Mouse (Mus musculus): ENCODE measurements around the gene Mog.
"Not testable (repeated sequence)": the region's sequence is repeated elsewhere in the genome, so short reads cannot be mapped to it uniquely, and the experiment has no call there.

Mog gene

GRCm38 (mm10) chr17:37045611-37046311 lies 22.6 kb upstream of the Mog start, which contains the start of gene Gabbr1:
TSS of gene Gabbr1 (plus strand) at chr17:37045966.
- DNase-seq (ENCODE audit: low spot score in 2 of 2) = peak; percentile 71 to 80

- DNase-seq (ENCODE audit: low spot score in 2 of 2) = no peak
These were observed 21.6 kb upstream of the Mog start for GRCm38 (mm10) chr17:37044651-37045244.

- DNase-seq (ENCODE audit: low spot score in 2 of 2) = no peak
These were observed 16.1 kb upstream of the Mog start for GRCm38 (mm10) chr17:37039127-37039894.

DNA sequence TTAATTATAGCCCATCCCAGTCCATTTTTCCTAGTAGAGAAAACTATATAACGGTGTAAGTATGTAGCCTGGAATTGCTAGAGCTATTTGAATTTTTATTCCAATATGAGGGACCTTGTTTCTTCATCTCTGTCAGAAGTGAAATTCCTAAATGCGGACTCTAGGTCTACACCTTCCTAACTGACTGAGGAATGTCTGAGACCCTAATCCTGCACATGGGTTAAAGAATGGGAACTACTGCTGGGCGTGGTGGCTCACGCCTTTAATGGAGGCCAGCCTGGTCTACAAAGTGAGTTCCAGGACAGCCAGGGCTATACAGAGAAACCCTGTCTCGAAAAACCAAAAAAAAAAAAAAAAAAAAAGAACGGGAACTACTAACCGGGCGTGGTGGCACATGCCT lies 6.0 kb upstream of the Mog start:
- DNase-seq (ENCODE audit: low spot score in 2 of 2) = no peak

- DNase-seq (ENCODE audit: low spot score in 2 of 2) = peak; percentile 81 to 92
These were observed 5.5 kb upstream of the Mog start for GRCm38 (mm10) chr17:37028683-37029120.

DNA sequence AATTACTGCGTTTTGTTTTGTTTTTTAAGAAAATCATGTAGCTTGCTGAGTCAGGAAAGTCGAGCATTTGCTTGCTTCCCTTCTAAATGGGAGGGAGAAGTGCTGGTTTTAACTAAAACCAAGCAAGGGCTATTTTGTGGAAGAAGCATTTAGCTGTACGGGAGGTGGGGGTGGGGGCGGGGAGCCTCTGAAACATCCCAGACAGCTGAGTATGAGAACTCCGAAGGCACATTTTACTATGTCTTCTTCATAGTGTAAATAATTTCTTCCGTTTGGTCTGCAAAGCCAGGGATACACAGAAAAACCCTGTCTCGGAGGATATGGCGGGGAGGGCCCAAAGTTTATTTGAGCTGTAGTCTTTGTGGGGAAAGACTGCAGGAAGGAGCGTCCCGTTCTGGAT lies 5.0 kb upstream of the Mog start:
- DNase-seq (ENCODE audit: low spot score in 2 of 2) = no peak

DNA sequence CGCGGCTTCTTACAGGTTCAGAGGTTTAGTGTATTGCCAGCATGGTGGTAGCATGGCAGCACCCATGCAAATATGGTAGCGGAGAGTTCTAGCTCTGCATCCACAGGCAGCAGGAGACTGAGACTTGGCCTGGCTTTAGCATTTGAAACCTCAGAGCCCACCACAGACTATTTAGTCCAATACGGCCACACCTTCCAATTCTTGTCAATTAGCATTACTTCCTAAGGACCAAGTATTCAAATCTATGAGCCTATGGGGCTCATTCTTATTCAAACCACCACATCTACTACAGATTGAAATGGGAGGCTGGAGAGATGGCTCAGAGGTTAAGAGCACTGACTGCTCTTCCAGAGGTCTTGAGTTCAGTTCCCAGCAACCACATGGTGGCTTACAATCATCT lies 4.3 kb upstream of the Mog start:
- DNase-seq (ENCODE audit: low spot score in 2 of 2) = no peak

GRCm38 (mm10) chr17:37026425-37026824 lies 3.2 kb upstream of the Mog start:
- no peak for DNase-seq (ENCODE audit: low spot score in 2 of 2)

GRCm38 (mm10) chr17:37019242-37019641 lies 4.0 kb downstream of the Mog start:
- DNase-seq (ENCODE audit: low spot score in 2 of 2) = not testable (repeated sequence)

DNA sequence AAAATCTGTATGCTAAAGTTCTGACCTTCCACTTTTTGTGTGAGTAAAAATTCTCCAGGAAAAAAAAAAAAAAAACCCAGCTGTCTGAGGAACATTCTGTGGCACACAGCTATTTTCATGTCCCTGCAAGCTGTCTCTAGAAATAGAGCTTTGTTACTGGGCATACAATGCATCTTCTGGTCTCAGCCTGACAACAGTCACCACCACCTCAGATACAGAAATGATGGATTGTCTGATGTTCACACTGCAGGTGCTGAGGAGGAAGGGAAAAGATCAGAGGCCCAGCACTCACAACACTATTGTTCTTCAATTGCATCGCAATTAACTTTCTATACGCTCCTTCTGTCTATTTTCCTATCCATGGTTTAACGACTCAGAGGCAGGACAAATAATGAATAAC lies 4.9 kb downstream of the Mog start:
- no peak for DNase-seq (ENCODE audit: low spot score in 2 of 2)

GRCm38 (mm10) chr17:37016333-37016732 lies 6.9 kb downstream of the Mog start:
- DNase-seq (ENCODE audit: low spot score in 2 of 2) = no peak

GRCm38 (mm10) chr17:37012141-37012540 lies 11.1 kb downstream of the Mog start:
- no peak for DNase-seq (ENCODE audit: low spot score in 2 of 2)

DNA sequence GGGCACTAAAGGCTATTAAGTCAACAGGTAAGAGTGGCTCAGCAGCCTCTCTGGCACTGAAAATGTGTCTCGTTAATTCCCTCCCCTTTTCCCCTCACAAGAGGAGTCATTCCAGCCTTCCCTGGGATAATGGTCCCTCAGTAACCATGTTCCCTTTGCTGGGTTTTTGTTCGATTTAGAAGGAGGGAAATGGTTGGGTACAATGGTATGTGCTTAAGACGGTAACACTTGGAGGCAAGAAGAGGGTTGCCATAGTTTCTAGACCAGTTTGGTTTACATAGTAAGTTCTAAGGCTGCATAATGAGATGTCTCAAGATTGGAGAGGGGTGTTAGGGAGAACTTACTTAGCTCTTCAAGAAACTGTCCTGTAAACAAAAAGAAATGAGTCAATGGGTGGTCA lies 11.5 kb downstream of the Mog start:
- no peak for DNase-seq (ENCODE audit: low spot score in 2 of 2)

DNA sequence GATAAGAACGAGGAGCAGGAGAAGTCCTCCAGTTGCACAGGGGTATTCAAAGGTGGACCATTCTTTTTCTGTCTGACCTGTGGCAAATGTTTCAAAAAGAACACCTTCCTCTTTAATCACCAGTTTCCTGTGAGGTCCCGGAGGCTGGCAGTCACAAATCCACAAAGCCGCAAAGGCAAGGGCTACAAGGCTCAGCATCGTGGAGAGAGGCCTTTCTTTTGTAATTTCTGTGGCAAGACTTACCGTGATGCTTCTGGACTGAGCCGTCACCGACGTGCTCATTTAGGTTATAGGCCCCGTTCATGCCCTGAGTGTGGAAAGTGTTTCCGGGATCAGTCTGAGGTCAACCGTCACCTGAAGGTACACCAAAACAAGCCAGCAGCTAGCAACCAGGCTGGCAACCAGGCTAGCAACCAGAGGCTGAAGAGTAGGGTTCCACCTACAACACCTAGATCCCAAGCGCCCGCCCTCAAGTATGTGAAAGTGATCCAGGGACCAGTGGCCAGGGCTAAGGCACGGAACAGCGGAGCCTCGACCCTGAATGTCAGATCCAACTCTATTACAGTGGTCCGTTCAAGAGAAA lies 13.6 kb downstream of the Mog start:
- no peak for DNase-seq (ENCODE audit: low spot score in 2 of 2)

- DNase-seq (ENCODE audit: low spot score in 2 of 2) = no peak
These were observed 15.0 kb downstream of the Mog start for GRCm38 (mm10) chr17:37008161-37008560.

GRCm38 (mm10) chr17:37003366-37003765 lies 19.8 kb downstream of the Mog start:
- DNase-seq (ENCODE audit: low spot score in 2 of 2) = no peak

DNA sequence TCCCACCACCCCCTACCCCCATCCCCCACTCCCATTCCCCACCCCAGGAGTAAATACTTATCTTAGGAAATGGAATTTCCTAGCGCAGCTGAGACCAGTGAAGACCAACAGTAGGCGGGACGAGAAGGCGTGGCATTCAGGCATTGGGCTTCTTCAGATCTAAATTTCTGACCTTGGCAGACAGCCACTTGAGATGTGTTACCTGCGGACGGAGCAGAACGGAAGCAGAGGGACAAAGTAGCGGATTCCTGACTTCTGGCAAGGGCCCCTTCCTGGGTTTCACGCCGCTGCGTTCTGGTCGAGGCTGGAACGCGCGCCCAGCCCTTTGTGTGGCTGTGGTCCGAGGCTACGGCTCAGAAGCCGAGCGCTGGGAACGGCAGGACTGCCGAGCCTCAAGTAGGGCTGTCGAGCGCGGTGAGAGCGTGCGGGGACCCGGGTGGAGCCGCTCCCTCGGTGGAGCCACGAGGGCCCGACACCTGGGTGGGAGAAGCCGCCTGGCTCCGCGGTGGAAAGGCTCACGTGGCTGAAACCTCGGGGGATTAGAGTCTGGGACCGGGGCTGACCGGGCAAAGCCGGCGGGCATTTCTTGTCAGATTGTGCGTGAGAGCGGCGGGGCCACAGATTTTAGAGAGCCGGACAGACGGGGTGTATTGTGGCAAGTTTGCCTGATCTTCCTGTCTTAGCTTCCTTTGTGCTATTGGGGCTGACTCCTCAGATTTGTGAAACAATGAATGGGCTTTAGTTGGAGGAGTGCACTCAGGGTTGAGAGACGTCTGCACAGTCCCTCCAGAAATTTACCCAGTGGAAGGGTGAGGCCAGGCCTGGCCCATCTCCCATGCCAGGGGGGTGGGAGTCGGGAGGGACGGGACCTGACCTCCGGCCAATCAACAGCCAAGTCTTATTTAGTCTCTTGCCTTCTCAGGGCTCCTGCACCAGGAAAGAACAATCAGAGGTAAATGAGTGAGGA lies 20.6 kb downstream of the Mog start:
- peak; percentile 31 to 60 for DNase-seq (ENCODE audit: low spot score in 2 of 2)

DNA sequence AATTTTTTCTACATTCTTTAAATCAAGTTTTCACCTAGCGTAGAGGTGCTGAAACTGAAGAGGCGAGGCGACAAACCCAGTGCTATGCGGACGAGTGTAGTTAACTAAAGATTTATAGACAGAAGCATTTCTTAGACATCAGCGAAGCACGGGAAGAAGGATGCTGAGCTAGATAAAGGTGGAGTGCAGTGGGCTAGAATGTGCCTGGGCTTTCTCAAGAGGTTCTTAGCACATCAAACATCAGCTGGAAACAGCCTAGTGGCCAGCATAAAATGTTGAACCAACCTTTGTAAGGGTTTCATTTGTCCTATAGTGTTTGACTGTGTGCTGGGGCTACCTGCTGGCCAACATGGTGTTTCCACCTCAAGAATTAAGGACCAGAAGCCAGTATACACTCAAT lies 22.3 kb downstream of the Mog start, which contains the start of gene Zfp57:
TSS of gene Zfp57 (plus strand) at position 301 of the 400 bp plus-strand sequence.
- DNase-seq (ENCODE audit: low spot score in 2 of 2) = no peak

DNA sequence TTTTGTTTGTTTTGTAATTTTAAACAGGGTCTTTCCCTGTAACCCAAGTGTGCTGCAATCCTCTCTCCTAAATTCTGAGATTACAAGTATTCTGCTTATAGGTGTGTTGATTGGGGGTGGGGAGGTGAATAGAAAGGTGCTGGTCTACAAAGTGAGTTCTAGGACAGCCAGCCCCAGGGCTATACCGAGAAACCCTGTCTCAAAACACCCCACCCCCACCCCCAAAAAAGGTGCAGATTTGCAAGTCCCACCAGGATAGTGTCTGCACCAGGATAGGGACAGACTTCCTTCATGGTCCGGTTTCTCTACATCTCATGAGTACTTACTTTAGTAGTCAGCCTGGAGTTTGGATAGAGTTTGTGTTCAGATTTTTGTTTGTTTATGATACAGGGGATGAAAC lies 24.7 kb downstream of the Mog start:
- no peak for DNase-seq (ENCODE audit: low spot score in 2 of 2)

GRCm38 (mm10) chr17:36997033-36997735 lies 26.0 kb downstream of the Mog start:
- DNase-seq (ENCODE audit: low spot score in 2 of 2) = peak; percentile 58 to 80

Data from cerebellum, postnatal 4 days (tissue).